Mouse (Mus musculus): ENCODE results near the gene Osbpl10. TPM values are rescaled to one million over a fixed set of nuclear protein-coding genes. Genes with fewer than 3 reads are reported as not detected.
A peak's percentile ranks its signal among the peaks of the same experiment; 100 is the strongest.

Gene Osbpl10
- polyA plus RNA-seq, 1 experiment from 2014 or later: 2.5 TPM

DNA sequence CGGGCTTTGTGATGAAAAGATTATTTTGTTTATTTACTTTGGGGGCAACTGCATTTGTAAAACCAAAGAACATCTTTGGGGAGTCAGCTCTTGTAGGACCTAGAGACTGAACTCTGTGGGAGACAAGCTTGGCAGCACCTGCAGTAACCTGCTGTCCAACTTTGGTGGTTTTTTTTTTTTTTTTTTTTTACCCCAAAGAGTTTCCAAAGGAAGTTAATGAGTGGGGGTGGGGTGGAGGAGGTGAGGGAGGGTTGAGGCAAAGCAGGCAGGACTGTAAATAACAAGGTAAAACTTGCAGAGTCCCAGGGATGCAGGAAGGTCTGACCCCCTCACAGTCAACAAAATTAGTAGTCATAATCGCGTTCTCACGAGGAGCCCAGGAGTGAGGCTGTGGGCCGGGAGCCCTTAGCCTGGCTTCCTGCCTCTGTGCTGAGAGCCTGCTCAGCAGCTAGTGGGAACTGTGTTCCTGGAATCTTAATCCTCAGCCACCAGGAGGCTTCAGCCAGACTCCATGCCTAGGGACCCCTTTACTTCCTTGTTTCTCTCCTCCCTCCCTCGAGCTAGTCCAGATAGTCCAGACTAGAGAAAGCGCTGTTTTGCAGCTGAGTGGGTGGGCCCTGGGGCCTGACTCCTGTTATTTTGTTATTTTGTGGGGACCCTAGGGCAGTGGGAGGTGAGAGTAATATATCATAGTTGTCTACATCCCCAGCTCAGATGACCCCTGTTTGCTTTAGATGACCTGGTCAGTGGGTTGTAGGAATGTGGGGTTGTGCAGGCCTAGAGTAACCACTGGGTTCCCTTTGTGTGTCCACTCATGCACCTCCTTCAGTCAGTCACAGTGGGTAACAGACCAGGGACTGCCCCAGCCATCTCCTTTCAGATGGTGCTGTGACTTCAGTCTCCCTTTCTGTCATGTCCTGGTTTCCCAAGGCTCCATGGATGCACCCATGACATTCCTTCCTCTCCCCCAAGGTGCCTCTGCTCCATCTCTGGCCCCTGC is 236.5 kb downstream of the Osbpl10 start:
- Histone ChIP-seq H3K4me3 (no peak overlapping the region), H3K4me1 (peaks cover 25% of the 10 kb centered on the region), H3K27me3 (no peaks in the 10 kb centered on the region), H3K9ac (no peak overlapping the region), H3K4me2 (no peak overlapping the region), H3K27ac (0 out of 2 replicates have a peak overlapping the region, but pooled peaks have one; percentile 18), H3K36me3 (no peaks in the 10 kb centered on the region), H3K9me3 (no peaks in the 10 kb centered on the region)
- WGBS: 21% methylated on average over 7 of the region's 7 CpGs
- ATAC-seq (ENCODE audit: insufficient number of reproducible peaks, low FRiP score, low TSS enrichment, low read depth): no peak

DNA sequence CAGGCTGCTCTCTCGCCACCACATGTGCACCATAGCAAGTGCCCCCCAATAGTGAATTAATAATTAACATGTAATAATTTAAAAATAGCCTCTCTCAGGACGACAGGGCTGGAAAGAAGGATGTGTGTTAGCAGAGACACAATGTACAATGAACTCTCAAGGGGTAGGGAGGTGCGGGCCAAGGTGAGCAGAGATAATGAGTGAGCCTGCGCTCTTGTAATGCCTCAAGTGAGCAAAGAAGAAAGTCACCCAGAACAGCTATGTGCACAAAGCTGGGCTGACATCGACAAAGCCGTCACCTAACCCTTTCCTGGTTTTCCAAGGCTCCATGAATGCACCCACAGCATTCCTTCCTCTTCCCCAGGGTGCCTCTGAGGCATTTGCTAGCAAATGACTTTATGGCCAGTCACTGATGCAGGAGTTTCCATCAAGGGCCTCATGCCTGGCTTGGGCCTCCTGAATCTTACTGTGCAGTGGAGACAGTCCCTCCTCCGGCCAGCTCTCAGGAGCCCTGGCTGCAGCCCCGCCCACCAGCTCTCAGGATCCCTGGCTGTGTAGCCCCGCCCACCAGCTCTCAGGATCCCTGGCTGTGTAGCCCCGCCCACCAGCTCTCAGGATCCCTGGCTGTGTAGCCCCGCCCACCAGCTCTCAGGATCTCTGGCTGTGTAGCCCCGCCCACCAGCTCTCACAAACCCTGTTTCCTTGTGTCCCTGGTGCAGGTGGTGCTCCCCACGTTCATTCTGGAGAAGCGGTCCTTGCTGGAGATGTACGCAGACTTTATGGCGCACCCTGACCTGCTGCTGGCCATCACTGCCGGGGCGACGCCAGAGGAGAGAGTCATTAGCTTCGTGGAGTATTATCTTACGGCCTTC is 237.7 kb downstream of the Osbpl10 start:
- H3K9ac ChIP-seq: no peak overlapping the region
- 0 out of 2 replicates have a peak overlapping the region, but pooled peaks have one; percentile 19 for H3K4me2 ChIP-seq
- no peaks in the 10 kb centered on the region for H3K36me3 ChIP-seq
- H3K4me3 ChIP-seq: no peak overlapping the region
- peaks cover 25% of the 10 kb centered on the region for H3K4me1 ChIP-seq
- H3K9me3 ChIP-seq: no peaks in the 10 kb centered on the region
- no peaks in the 10 kb centered on the region for H3K27me3 ChIP-seq
- H3K27ac ChIP-seq: no peak overlapping the region
- ATAC-seq (ENCODE audit: insufficient number of reproducible peaks, low FRiP score, low TSS enrichment, low read depth): no peak
- 28% methylated on average over 21 of the region's 21 CpGs for WGBS

DNA sequence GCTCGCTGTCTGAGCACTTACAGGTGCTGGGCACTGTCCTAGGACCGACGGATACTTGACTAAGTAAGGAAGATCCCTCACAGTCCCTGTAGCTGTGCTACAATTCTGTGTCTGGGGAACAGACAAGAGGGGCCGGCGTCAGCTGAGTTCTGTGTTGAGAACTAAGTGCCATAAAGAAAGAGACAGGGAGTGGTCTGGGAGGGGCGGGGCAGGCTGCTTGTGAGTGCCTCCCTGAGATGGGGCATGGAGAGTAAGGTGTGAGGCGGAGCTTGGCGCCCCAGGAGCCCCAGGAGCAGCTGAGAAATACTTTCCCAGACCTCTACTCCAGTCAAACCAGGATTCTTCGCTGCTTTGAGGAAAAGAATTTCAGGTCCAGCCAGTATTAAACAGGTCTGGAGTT is 239.6 kb downstream of the Osbpl10 start:
- H3K4me2 ChIP-seq: no peak overlapping the region
- 22% methylated on average over 9 of the region's 9 CpGs for WGBS
- no peak; the same call in 1 of the 2 replicates for ATAC-seq (ENCODE audit: insufficient number of reproducible peaks, low FRiP score, low TSS enrichment, low read depth)

DNA sequence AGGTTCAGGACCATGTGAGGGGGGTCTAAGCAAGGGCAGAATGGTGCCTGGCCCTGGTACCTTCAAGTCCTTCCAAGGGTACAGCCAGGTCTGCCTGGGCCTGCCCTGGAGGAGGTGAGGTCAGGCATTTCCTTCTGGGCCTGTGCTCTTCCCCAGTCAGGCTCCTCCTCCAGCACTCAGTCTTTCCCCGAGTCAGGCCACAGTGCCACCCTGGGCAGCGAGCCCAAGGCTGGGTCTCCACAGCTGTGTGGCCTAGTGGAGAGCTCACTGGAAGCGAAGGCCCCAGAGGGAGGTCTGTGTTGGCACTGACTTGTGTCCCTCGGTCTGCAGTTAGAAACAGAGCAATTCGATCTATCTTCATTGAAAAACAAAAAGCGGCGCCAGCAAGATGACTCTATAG is 242.1 kb downstream of the Osbpl10 start:
- Histone ChIP-seq H3K36me3 (no peaks in the 10 kb centered on the region), H3K4me3 (no peak overlapping the region), H3K9ac (no peak overlapping the region), H3K4me1 (peaks cover 11% of the 10 kb centered on the region), H3K4me2 (no peak overlapping the region), H3K9me3 (no peaks in the 10 kb centered on the region), H3K27me3 (no peaks in the 10 kb centered on the region), H3K27ac (no peak overlapping the region)
- no peak for ATAC-seq (ENCODE audit: insufficient number of reproducible peaks, low FRiP score, low TSS enrichment, low read depth)
- 69% methylated on average over 7 of the region's 7 CpGs for WGBS

More for the DNA sequence above, 239.6 kb downstream of the Osbpl10 start:
- Histone ChIP-seq H3K4me1 (peaks cover 25% of the 10 kb centered on the region), H3K4me3 (no peak overlapping the region), H3K27ac (no peak overlapping the region), H3K27me3 (no peaks in the 10 kb centered on the region), H3K9me3 (no peaks in the 10 kb centered on the region), H3K36me3 (no peaks in the 10 kb centered on the region), H3K9ac (no peak overlapping the region)

DNA sequence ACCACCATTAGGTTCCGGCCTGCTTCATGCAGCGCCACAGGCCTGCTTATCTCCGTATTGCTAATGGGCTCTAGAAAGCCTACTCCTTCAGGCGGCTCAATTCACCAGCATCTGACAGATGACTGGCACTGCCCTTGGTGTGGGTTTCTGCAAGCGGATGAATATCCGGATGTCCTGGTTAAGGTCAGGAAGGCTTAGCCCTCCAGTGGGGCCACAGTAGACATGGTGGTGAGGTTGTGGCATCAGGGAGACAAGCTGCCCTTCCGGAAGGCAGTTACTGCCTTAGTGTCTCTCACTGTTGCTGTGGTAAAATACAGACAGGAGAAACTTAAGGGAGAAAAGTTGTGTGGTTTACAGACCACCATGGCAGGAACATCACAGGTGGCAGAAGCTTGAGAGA is 242.9 kb downstream of the Osbpl10 start:
- H3K36me3 ChIP-seq: no peaks in the 10 kb centered on the region; the same call in 1 of the 2 replicates
- no peak for ATAC-seq (ENCODE audit: insufficient number of reproducible peaks, low FRiP score, low TSS enrichment, low read depth)
- H3K9ac ChIP-seq: no peak overlapping the region
- no peaks in the 10 kb centered on the region for H3K9me3 ChIP-seq
- H3K4me1 ChIP-seq: peaks cover 3% of the 10 kb centered on the region; the same call in 1 of the 2 replicates
- H3K4me3 ChIP-seq: no peak overlapping the region
- H3K27ac ChIP-seq: no peak overlapping the region
- H3K4me2 ChIP-seq: no peak overlapping the region
- no peaks in the 10 kb centered on the region for H3K27me3 ChIP-seq
- 94% methylated on average over 7 of the region's 7 CpGs for WGBS

DNA sequence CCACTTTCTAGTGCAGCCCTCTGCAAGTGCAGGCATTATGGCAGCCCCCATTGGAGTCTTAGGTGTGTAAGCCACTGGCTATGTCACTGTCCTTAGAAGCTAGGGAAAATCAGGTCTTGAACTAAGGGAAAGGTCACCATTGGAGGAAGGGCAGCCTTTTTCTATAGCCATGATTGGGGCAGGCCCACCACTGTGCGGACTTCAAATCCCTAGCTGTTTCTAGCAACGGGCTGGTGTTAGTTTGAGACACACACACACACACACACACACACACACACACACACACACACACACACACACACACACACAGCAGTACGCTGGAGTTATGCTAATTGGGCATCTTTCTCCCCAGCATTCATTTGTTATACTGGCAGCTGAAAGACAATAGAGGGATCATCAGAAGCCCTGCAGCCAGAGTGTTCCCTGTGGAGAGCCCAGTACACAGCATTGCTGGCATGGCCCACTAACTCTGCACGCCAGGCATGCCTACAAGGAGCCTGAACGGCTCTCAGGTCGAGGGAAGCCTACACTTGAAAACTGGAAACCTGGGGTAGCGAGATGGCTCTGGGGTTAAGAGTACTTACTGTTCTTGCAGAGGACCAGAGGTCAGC is 246.5 kb downstream of the Osbpl10 start:
- WGBS: 75% methylated on average over 7 of the region's 7 CpGs
- no peak overlapping the region for H3K4me2 ChIP-seq
- ATAC-seq (ENCODE audit: insufficient number of reproducible peaks, low FRiP score, low TSS enrichment, low read depth): no peak

DNA sequence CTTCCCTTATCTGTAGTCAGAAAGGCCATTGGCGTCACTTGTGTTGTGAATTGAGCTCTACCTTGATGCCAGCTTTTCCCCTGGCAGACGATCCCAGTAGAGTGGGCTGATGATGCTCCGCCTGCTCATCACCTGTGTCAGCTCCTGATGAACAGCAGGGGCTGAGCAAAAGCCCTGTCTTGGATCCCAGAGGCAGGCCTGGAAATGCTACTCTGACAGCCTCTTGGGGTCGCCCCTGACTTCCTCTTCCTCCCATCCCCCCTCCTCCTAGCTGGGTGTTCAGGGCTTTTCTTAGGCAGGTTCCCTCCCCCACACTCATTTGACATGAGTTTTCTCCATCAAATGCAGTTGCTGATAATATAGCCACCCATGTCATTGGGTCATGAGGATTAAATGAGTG is 250.8 kb downstream of the Osbpl10 start:
- Histone ChIP-seq H3K4me3 (no peak overlapping the region), H3K27me3 (no peaks in the 10 kb centered on the region), H3K36me3 (peaks cover 2% of the 10 kb centered on the region; the same call in 1 of the 2 replicates), H3K4me2 (no peak overlapping the region), H3K27ac (no peak overlapping the region), H3K4me1 (no peaks in the 10 kb centered on the region), H3K9me3 (no peaks in the 10 kb centered on the region), H3K9ac (no peak overlapping the region)
- ATAC-seq (ENCODE audit: insufficient number of reproducible peaks, low FRiP score, low TSS enrichment, low read depth): no peak
- WGBS: 76% methylated on average over 4 of the region's 4 CpGs

More for the DNA sequence above, 246.5 kb downstream of the Osbpl10 start:
- Histone ChIP-seq H3K4me3 (no peak overlapping the region), H3K36me3 (no peaks in the 10 kb centered on the region; the same call in 1 of the 2 replicates), H3K9me3 (no peaks in the 10 kb centered on the region), H3K27ac (no peak overlapping the region), H3K4me1 (no peaks in the 10 kb centered on the region), H3K9ac (no peak overlapping the region), H3K27me3 (no peaks in the 10 kb centered on the region)

DNA sequence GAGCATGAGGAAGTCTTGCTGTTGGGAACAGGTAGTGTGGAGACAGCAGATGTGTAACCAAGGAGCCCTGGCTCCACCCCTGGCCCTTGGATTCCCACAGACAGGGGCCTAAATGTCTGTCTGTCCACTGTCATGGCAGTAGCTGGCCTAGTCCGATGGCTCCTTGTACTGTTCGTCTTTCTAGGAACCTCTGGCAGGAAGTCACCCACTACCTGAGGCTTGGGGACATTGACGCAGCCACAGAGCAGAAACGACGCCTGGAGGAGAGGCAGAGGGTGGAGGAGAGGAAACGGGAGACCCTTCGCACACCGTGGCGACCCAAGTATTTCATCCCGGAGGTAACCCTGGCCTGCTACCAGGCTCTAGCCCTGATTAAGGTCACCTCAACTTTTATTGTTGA is 251.3 kb downstream of the Osbpl10 start:
- H3K27me3 ChIP-seq: no peaks in the 10 kb centered on the region
- H3K27ac ChIP-seq: no peak overlapping the region
- no peak for ATAC-seq (ENCODE audit: insufficient number of reproducible peaks, low FRiP score, low TSS enrichment, low read depth)
- H3K9ac ChIP-seq: no peak overlapping the region
- 85% methylated on average over 10 of the region's 10 CpGs for WGBS
- no peaks in the 10 kb centered on the region for H3K4me1 ChIP-seq
- H3K36me3 ChIP-seq: peaks cover 3% of the 10 kb centered on the region; the same call in 1 of the 2 replicates
- no peak overlapping the region for H3K4me2 ChIP-seq
- H3K9me3 ChIP-seq: no peaks in the 10 kb centered on the region
- H3K4me3 ChIP-seq: no peak overlapping the region

DNA sequence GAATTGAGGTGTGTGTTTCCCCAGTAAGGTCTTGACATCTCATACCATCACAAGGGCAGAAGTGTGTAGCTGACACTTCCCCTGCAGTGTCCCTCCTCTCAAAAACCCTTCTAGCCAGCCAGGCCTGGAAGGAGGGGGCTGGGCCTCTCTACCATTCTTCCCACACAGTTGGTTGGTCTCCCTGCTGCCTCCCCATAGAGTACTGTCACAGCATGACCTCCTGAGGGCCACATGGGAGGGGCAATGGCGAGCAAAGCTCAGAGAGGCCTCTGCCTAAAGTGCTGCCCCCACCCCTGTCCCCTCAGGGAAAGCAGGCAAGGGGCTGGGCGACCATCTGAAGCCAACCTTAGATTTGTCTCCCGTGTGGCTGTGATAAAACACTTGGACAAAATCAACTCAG is 251.8 kb downstream of the Osbpl10 start:
- no peaks in the 10 kb centered on the region for H3K9me3 ChIP-seq
- H3K4me1 ChIP-seq: 0 out of 2 replicates have a peak, but pooled peaks cover 4% of the 10 kb centered on the region
- H3K4me2 ChIP-seq: no peak overlapping the region
- peaks cover 3% of the 10 kb centered on the region; the same call in 1 of the 2 replicates for H3K36me3 ChIP-seq
- H3K9ac ChIP-seq: no peak overlapping the region
- WGBS: 32% methylated on average over 3 of the region's 3 CpGs
- no peak overlapping the region for H3K4me3 ChIP-seq
- ATAC-seq (ENCODE audit: insufficient number of reproducible peaks, low FRiP score, low TSS enrichment, low read depth): no peak
- H3K27me3 ChIP-seq: no peaks in the 10 kb centered on the region
- no peak overlapping the region for H3K27ac ChIP-seq

DNA sequence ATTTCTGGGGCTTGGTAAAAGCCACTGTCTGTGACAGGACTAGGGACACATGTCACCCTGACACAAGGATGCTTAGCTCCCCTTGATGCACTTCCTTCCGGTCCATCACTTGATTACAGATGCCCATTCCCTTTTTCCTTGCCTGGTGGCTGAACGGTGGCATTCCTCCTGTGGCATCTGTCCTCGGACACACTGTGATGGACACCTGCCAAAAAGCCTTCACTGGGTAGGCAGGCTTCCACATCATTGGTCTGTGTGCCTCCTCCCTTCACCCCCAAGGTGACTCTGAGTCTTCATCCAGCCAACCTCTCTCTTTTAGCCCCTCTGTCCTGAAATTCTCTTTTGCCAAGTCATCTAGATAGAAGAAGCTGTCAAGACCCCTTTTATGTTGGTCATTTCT is 253.1 kb downstream of the Osbpl10 start:
- Histone ChIP-seq H3K4me1 (0 out of 2 replicates have a peak, but pooled peaks cover 4% of the 10 kb centered on the region), H3K9me3 (no peaks in the 10 kb centered on the region), H3K27me3 (no peaks in the 10 kb centered on the region), H3K27ac (no peak overlapping the region), H3K9ac (no peak overlapping the region), H3K36me3 (0 out of 2 replicates have a peak, but pooled peaks cover 3% of the 10 kb centered on the region), H3K4me3 (no peak overlapping the region), H3K4me2 (no peak overlapping the region)
- no peak for ATAC-seq (ENCODE audit: insufficient number of reproducible peaks, low FRiP score, low TSS enrichment, low read depth)
- 91% methylated on average over 3 of the region's 3 CpGs for WGBS

DNA sequence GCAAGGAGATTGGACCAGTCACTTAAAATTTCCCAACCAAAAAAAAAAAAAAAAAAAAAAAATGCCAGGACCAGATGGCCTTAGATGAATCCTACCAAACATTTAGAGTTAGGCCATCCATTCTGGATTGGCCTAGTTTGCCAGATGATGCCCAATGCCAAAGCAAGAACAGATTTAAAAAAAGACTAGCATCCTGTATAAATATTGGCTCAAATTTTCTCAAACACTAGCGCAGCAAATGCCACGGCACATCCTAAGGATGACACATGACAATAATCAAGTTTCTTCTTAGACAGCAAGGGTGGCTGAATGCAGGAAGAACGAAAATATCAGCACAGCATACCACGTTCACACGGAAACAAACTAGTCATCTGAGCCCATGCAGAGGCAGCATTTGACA is 255.4 kb downstream of the Osbpl10 start:
- H3K4me1 ChIP-seq: 0 out of 2 replicates have a peak, but pooled peaks cover 4% of the 10 kb centered on the region
- no peak overlapping the region for H3K27ac ChIP-seq
- no peaks in the 10 kb centered on the region for H3K27me3 ChIP-seq
- H3K4me3 ChIP-seq: no peak overlapping the region
- 0 out of 2 replicates have a peak, but pooled peaks cover 3% of the 10 kb centered on the region for H3K36me3 ChIP-seq
- no peak overlapping the region for H3K9ac ChIP-seq
- 92% methylated on average over 5 of the region's 5 CpGs for WGBS
- no peak for ATAC-seq (ENCODE audit: insufficient number of reproducible peaks, low FRiP score, low TSS enrichment, low read depth)
- no peaks in the 10 kb centered on the region for H3K9me3 ChIP-seq
- no peak overlapping the region for H3K4me2 ChIP-seq

Measured in limb, embryonic 15.5 days (tissue).